Mouse (Mus musculus): ENCODE data around the gene Dcbld1.
"Not testable (repeated sequence)": the region's sequence is repeated elsewhere in the genome, so short reads cannot be mapped to it uniquely, and the experiment has no call there.

Gene Dcbld1

GRCm38 (mm10) chr10:52258180-52258948, 24.9 kb downstream of the Dcbld1 start:
- no peak for DNase-seq (ENCODE audit: extremely low read depth, insufficient read length, low spot score)

- no peak for DNase-seq (ENCODE audit: extremely low read depth, insufficient read length, low spot score)
Observed at GRCm38 (mm10) chr10:52260209-52260608, 26.8 kb downstream of the Dcbld1 start.

GRCm38 (mm10) chr10:52264162-52264561, 30.7 kb downstream of the Dcbld1 start:
- no peak for DNase-seq (ENCODE audit: extremely low read depth, insufficient read length, low spot score)

DNA sequence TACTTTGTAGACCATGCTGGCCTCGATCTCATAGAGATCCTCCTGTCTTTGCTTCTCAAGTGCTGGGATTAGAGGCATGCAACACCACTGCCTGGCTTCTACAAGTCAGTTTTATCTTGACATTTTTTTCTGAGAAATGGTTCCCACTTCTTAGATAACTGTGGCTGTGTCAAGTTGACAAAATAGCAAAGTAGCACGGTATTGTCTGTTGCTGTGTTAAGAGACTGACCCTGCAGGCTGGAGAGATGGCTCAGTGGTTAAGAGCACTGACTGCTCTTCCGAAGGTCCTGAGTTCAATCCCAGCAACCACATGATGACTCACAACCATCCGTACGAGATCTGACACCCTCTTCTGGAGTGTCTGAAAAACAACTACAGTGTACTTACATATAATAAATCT, 35.5 kb downstream of the Dcbld1 start:
- DNase-seq (ENCODE audit: extremely low read depth, insufficient read length, low spot score) = no peak

- DNase-seq (ENCODE audit: extremely low read depth, insufficient read length, low spot score) = no peak
Observed at GRCm38 (mm10) chr10:52271385-52271784, 38.0 kb downstream of the Dcbld1 start.

GRCm38 (mm10) chr10:52273012-52273411, 39.6 kb downstream of the Dcbld1 start:
- DNase-seq (ENCODE audit: extremely low read depth, insufficient read length, low spot score) = peak; percentile 7

DNA sequence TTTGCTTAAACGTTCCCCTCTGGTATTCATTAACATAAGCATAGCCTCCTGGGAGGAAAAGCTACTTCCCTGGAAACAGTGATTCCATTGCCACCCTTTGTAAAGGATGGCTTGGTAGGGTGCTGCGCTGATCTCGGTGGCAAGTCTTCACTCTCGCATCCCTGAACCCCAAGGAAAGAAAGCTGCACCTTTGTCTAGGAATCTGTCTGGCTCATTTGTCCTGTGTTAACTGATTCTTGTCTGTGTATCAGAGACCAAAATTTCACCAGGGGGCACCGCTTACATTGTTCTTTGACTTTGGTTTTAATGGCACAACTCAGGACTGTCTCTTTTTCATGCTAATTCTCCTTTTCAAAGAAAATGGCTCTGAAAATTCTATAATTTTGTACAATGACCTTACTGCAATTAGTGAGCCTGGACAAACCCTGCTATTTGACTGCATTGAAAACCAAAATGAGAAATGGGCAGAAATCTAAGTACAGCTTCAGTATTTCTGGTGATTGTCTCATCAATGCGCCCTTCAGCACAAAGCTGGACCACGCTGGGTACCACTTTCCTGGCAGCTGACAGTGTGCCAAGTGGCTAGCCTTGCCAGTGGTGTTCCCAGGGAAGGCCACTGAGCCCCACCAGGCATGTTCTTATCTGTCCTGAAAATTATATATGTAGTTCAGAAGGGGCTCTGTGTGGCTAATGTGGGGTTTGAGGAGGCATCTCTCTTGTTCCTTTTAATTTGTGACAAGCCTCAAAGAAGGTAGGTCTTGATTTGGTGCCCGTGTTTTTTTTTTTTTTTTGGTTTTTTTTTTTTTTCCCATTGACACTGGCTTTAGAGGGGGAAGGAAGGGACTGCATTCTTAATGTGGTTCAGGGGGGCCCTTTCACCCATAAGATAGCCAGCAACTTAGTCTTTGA, 40.8 kb downstream of the Dcbld1 start:
- no peak for DNase-seq (ENCODE audit: extremely low read depth, insufficient read length, low spot score)

DNA sequence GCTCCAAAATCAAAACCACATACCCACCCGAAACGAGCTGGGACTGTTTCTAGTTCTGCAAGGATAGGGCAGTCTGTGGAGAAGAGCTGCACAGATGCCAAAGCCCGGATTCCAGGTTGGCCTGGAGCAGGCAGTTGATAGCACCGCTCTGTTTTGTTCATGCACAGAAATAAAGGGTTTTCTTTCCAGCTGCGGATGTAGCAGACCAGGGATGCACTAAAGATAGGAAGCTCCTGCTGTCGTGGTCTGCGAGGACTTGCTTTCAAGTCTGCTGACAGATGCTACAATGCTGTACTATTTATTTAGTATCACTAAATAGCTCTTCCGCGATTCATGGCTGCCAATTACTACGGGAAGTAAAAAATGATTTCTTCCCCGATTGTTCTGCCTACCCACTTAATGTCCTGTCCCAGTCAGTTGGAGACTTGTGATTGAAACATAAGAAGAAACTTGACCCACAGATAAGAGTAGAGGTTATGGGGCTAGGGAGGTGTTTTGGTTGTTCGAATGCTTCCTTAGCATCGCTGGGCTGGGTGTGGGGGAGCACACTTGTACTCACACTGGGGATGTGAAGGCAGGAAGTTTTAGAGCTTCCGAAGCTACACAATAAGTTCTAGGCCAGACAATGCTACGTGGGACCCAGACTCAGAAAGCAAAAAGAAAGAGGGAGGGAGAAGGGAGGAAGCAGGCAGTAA, 41.6 kb downstream of the Dcbld1 start:
- DNase-seq (ENCODE audit: extremely low read depth, insufficient read length, low spot score) = no peak

DNA sequence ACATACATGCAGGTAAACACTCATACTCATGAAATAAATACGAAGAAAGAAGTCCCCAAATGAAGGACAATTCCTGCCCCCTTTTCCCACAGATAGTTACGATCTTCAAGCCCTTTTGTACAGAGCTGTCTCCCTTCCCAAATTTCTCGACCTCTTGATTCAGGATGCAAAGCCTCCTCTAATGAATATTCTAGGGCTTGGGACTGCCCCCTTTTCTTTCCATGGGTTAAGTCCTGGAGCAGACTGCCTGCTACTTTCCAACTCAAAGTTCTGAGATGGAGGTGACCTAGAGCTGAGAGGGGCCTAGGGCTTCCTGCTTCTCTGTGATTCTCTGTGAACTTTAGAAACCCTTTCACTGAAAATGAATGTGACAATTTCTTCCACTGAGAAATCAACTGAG, 43.2 kb downstream of the Dcbld1 start:
- DNase-seq (ENCODE audit: extremely low read depth, insufficient read length, low spot score) = no peak

- not testable (repeated sequence) for DNase-seq (ENCODE audit: extremely low read depth, insufficient read length, low spot score)
Observed at GRCm38 (mm10) chr10:52277564-52277963, 44.1 kb downstream of the Dcbld1 start.

DNA sequence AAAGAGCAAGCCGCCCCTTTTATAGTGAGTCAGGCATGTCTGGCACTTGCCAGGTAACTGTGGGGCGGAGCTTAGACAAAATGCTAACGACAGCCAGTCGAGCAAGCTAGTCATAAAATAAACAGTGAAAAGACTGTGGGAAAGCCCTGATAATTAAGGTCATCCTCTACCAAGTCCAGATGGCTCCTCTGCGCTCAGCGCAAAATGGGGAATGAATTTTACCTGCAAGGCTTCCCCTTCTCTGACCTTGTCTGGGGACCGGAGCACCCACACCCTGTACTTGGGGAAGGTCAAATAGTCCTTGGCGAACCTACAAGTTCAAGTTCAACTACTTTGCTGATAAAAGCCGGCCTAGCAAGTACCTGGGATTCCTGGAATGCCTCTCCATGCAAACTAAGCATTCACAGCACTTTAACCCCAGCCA, 44.6 kb downstream of the Dcbld1 start:
- no peak for DNase-seq (ENCODE audit: extremely low read depth, insufficient read length, low spot score)

- no peak for DNase-seq (ENCODE audit: extremely low read depth, insufficient read length, low spot score)
Observed at GRCm38 (mm10) chr10:52278866-52279265, 45.4 kb downstream of the Dcbld1 start.

DNA sequence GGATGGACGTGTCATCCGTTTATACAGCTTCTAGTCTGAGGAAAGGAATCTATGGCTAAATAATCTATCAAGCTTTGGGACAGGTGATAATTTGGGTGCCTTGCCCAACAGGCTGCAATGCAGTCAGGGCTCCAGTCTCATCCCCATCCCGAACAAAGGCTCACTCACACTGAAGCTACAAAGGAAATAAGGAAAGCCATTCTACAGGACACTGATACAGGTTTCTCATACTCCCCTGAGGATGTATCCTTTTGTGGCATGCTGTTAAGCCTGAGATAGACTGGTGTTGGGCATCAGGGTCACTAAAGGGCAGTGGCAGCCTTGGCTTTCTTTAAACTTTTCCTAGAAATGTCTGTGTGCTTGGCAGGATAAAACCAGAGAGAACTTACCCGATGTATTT, 46.5 kb downstream of the Dcbld1 start:
- DNase-seq (ENCODE audit: extremely low read depth, insufficient read length, low spot score) = no peak

DNA sequence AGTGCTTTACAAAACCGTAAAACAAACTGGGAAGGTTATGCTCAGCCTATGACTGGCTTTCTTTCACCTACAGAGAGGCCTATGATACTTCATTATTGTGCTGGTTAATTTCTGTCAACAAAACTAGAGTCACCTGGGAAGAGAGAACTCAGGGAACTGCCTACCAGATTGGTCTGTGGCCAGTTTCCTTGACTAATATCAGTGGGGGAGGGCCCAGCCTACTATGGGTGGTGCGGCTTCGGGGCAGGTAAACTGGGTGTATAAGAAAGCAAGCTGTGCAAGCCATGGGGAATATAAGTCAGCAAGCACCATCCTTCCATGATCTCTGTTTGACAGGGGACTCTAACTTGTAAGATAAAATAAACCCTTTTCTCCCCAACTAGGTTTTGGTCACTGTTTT, 47.2 kb downstream of the Dcbld1 start:
- no peak for DNase-seq (ENCODE audit: extremely low read depth, insufficient read length, low spot score)

DNA sequence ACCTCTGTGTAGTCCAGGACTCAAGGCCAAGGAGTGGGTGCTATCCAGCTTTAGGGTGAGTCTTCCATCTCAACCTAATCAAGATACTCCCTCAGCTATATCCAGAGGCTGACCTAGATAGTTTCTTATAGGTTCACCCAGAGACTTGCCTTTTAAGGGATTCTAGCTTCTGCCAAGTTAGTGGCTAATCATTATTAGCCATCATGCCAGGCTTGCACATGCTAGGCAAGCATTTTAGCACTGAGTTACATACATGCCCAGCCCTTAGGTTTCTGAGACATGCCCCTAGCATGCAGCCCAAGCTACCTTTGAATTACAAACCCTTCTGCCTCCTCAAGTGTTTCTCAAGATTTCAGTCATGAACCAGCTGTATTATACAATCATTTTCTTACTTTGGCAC, 47.9 kb downstream of the Dcbld1 start:
- no peak for DNase-seq (ENCODE audit: extremely low read depth, insufficient read length, low spot score)

- DNase-seq (ENCODE audit: extremely low read depth, insufficient read length, low spot score) = peak; percentile 1
Observed at GRCm38 (mm10) chr10:52284578-52284977, 51.2 kb downstream of the Dcbld1 start.

DNA sequence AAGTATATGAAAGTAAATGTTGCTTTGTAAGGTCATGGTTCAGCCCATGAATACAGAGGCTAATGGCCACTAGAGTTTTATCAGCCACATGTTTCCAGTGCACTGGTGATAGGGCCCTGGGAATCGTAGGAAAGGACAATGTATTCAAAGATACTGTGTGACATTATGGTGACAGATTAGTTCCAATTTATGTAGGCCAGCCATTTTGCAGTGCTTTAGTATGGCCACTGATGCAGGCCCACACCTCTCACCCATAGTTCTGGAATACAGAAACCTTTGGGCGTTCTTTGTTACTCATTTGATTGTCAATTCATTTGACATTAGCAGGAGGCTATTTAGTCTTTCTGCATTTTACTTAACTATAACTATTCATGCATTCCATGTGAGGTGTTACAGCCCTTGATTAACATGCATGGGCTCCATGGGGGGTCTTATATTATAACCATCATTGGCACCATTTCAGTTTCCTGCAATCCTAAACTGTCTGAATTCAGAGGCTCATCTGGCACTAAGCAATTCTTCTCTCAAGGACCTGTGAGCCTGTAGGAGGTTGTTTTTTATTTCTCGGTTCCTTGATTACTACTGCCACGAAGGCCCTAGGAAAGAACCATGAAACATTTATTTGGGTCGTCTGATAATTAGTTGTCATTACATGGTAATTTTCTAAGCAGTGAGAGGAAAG, 54.6 kb downstream of the Dcbld1 start:
- no peak for DNase-seq (ENCODE audit: extremely low read depth, insufficient read length, low spot score)

DNA sequence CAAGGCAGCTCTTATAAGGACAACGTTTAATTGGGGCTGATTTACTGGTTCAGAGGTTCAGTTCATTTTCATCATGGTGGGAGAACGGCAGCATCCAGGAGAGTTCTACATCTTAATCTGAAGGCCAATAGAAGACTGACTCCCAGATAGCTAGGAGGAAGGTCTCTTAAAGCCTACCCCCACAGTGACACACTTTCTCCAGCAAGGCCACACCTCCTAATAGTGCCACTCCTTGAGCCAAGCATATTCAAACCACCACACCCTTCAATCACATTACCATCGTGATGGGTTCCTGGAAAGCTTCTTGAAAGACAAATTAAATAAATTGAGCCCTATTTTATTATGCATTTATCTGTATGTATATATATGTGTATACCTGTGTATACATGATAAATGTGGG, 55.8 kb downstream of the Dcbld1 start:
- DNase-seq (ENCODE audit: extremely low read depth, insufficient read length, low spot score) = no peak

DNA sequence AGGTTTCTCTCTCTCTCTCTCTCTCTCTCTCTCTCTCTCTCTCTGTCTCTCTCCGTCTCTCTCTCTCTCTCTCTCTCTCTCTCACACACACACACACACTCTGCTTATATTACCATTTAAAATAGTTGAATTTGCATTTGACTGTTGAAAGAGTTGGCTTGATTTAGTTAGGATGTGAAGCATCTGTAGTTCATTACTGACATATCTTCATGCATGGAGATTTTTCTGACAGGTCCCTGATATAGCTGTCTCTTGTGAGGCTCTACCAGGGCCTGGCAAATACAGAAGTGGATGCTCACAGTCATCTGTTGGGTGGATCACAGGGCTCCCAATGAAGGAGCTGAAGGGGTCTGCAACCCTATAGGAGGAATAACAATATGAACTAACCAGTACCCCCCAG, 59.0 kb downstream of the Dcbld1 start:
- not testable (repeated sequence) for DNase-seq (ENCODE audit: extremely low read depth, insufficient read length, low spot score)

- no peak for DNase-seq (ENCODE audit: extremely low read depth, insufficient read length, low spot score)
Observed at GRCm38 (mm10) chr10:52293921-52294577, 60.6 kb downstream of the Dcbld1 start.
